Mouse (Mus musculus): ENCODE results near the gene Ptar1. TPM values are rescaled to one million over a fixed set of nuclear protein-coding genes. Genes with fewer than 3 reads are reported as not detected.

Gene Ptar1
- polyA plus RNA-seq, 1 experiment from 2014 or later, result 4.5 TPM

DNA sequence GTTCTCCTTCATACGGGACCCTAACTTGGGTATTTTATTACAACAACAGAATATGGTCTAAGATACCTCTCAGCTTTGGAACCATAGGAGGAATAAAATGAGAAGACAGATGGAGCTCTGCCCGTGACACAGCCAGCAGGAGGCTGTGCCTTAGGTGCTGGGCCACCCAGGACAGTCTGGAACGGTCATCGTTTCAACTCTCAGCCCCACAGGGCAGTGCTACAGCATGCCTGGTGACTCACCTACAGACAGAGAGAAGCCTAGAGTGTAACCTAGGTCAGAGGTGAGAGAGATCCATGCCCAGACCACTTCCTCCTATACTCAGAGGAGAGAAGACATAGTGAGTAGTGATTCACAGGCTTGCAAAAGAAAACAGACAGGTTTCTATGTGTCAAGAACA is 92.9 kb downstream of the Ptar1 start:
- Histone ChIP-seq H3K27ac (no peak overlapping the region), H3K36me3 (ENCODE audit: insufficient read depth, low read length) (no peaks in the 10 kb centered on the region), H3K4me2 (ENCODE audit: low read length) (no peak overlapping the region), H3K4me1 (replicated peaks; ENCODE audit: insufficient read depth, low read length) (0 out of 2 replicates have a peak, but pooled peaks cover 9% of the 10 kb centered on the region), H3K4me3 (replicated peaks; ENCODE audit: low read depth, low read length) (no peak overlapping the region), H3K27me3 (ENCODE audit: insufficient read depth, low read length) (no peaks in the 10 kb centered on the region), H3K9ac (ENCODE audit: low read depth, low read length) (no peak overlapping the region), H3K9me3 (replicated peaks; ENCODE audit: low read length) (no peaks in the 10 kb centered on the region)
- WGBS, result 81% methylated on average over 4 of the region's 4 CpGs
- no peak for TF ChIP-seq CTCF (IDR thresholded peaks at IDR 0.05; ENCODE audit: low read depth)
- DNase-seq (ENCODE audit: low spot score) (no peak), ATAC-seq (replicated peaks; ENCODE audit: low FRiP score, low read depth) (no peak)

Other genes starting within 250 kb of the Ptar1 start
- 2.6 and 2.7 TPM in 2 replicates for gene Mamdc2, start 239.0 kb upstream of the Ptar1 start, polyA plus RNA-seq (2015; fragmentation: Nextera tagmentation; extraction: Ambion mirVana)
- 0.69 and 1.2 TPM in 2 replicates for gene 1700028P14Rik, start 34.6 kb upstream of the Ptar1 start, polyA plus RNA-seq (2015; fragmentation: Nextera tagmentation; extraction: Ambion mirVana)
- gene Apba1, start 71.5 kb downstream of the Ptar1 start, polyA plus RNA-seq (2015; fragmentation: Nextera tagmentation; extraction: Ambion mirVana), result 1.3 and 1.4 TPM in 2 replicates

Data from kidney, postnatal 0 days (tissue).